Mouse (Mus musculus) MEL (cell line): ENCODE data around the gene Ndufv2.

Source experiments
- CTCF ChIP-seq, 3 experiments: IDR thresholded peaks in 2 of 3; conservative IDR thresholded peaks in 1 of 3; 2 replicates each; pipeline ENCODE4 v1.5.1; 2011 to 2012; ENCODE audit warnings: low read length in 3 of 3, low read depth in 2 of 3, mild to moderate bottlenecking in 2 of 3, improper control_type of control experiment in 1 of 3, inconsistent platforms in 1 of 3, mixed read lengths in 1 of 3, moderate library complexity in 1 of 3; ENCODE audit not compliant: control insufficient read depth in 1 of 3, insufficient read depth in 1 of 3, poor library complexity in 1 of 3, severe bottlenecking in 1 of 3
- E2F4 ChIP-seq: IDR thresholded peaks from 2 replicates; pipeline ENCODE4 v1.6.1; 2011; ENCODE audit warnings: low read depth, low read length, improper control_type of control experiment, borderline replicate concordance
- MXI1 ChIP-seq: IDR thresholded peaks from 2 replicates; pipeline ENCODE4 v1.6.1; 2011; ENCODE audit warnings: mild to moderate bottlenecking, low read depth, low read length, improper control_type of control experiment
- MYB ChIP-seq: IDR thresholded peaks from 2 replicates; pipeline ENCODE4 v1.6.1; 2011; ENCODE audit warnings: mild to moderate bottlenecking, low read depth, low read length, improper control_type of control experiment
- NRF1 ChIP-seq: IDR thresholded peaks from 2 replicates; pipeline ENCODE4 v1.6.1; 2014; ENCODE audit warnings: low read depth, mild to moderate bottlenecking, inconsistent platforms, low read length, improper control_type of control experiment, moderate library complexity; ENCODE audit not compliant: poor library complexity, insufficient read depth, severe bottlenecking
- POLR2A ChIP-seq, 2 experiments: IDR thresholded peaks; 2 replicates each; pipeline ENCODE4 v1.6.1; 2011 to 2012; ENCODE audit warnings: low read length in 2 of 2, mild to moderate bottlenecking in 2 of 2, control low read depth in 1 of 2, improper control_type of control experiment in 1 of 2, low read depth in 1 of 2, moderate library complexity in 1 of 2; ENCODE audit not compliant: control insufficient read depth in 1 of 2, insufficient read depth in 1 of 2, poor library complexity in 1 of 2
- USF1 ChIP-seq: IDR thresholded peaks from 2 replicates; pipeline ENCODE4 v1.6.1; 2014; ENCODE audit warnings: low read depth, mild to moderate bottlenecking, inconsistent platforms, low read length, improper control_type of control experiment, moderate library complexity
- ZKSCAN1 ChIP-seq: IDR thresholded peaks from 2 replicates; pipeline ENCODE4 v1.6.1; 2012; ENCODE audit warnings: low read depth, mild to moderate bottlenecking, inconsistent platforms, low read length, improper control_type of control experiment, moderate library complexity

- TF ChIP-seq POLR2A (IDR thresholded peaks at IDR 0.05; ENCODE audit: control insufficient read depth in 1 of 2, insufficient read depth in 1 of 2, low read depth in 1 of 2, low read length in 2 of 2, poor library complexity in 1 of 2) (peak; percentile 72 to 91), NRF1 (no peak), ZKSCAN1 (no peak), USF1 (peak; percentile 98), CTCF (IDR thresholded peaks at IDR 0.05 in 2 of 3, conservative IDR thresholded peaks at IDR 0.05 in 1 of 3; ENCODE audit: control insufficient read depth in 1 of 3, insufficient read depth in 1 of 3, low read depth in 2 of 3, low read length in 3 of 3, poor library complexity in 1 of 3, severe bottlenecking in 1 of 3) (no peak), E2F4 (no peak), MYB (0 out of 2 replicates have a peak, but pooled peaks have one; percentile 23), MXI1 (peak; percentile 88; the same call in 1 of the 2 replicates)
Observed at GRCm38 (mm10) chr17:66076934-66077333, 24.4 kb downstream of the Ndufv2 start, which contains the start of gene Ankrd12.
